Mouse (Mus musculus) spleen, postnatal 4 days (tissue): Measurements from ENCODE around the gene Gna13.
A peak's percentile ranks its signal among the peaks of the same experiment; 100 is the strongest.

ENCODE experiments used
- DNase-seq, 2 experiments: peaks; one replicate each; pipeline ENCODE4 v3.0.0; 2022; ENCODE audit warnings: low spot score in 2 of 2

Gene Gna13

GRCm38 (mm10) chr11:109375412-109375811 lies 12.8 kb downstream of the Gna13 start:
- DNase-seq: no peak

- no peak for DNase-seq
These were observed 14.0 kb downstream of the Gna13 start for GRCm38 (mm10) chr11:109376484-109377143.

- DNase-seq: no peak
These were observed 14.8 kb downstream of the Gna13 start for GRCm38 (mm10) chr11:109377477-109377876.

- DNase-seq: no peak
These were observed 15.4 kb downstream of the Gna13 start for GRCm38 (mm10) chr11:109378051-109378450.

- DNase-seq: no peak
These were observed 18.0 kb downstream of the Gna13 start for GRCm38 (mm10) chr11:109380662-109381061.

- no peak for DNase-seq
These were observed 22.7 kb downstream of the Gna13 start for GRCm38 (mm10) chr11:109385296-109385695.

GRCm38 (mm10) chr11:109389046-109389445 lies 26.4 kb downstream of the Gna13 start:
- no peak for DNase-seq

GRCm38 (mm10) chr11:109391200-109391599 lies 28.6 kb downstream of the Gna13 start:
- DNase-seq: no peak

GRCm38 (mm10) chr11:109391760-109392159 lies 29.1 kb downstream of the Gna13 start:
- no peak for DNase-seq

- DNase-seq: no peak
These were observed 30.0 kb downstream of the Gna13 start for GRCm38 (mm10) chr11:109392601-109393000.

GRCm38 (mm10) chr11:109394758-109395157 lies 32.1 kb downstream of the Gna13 start:
- no peak for DNase-seq

- no peak for DNase-seq
These were observed 32.7 kb downstream of the Gna13 start for GRCm38 (mm10) chr11:109395291-109395690.

- DNase-seq: no peak
These were observed 43.8 kb downstream of the Gna13 start for GRCm38 (mm10) chr11:109406431-109406830.

GRCm38 (mm10) chr11:109410197-109410980 lies 47.8 kb downstream of the Gna13 start:
- DNase-seq: no peak

GRCm38 (mm10) chr11:109413617-109414016 lies 51.0 kb downstream of the Gna13 start, which contains the start of gene 9930022D16Rik:
Gene 9930022D16Rik, plus strand, starts transcription at chr11:109413917.
- DNase-seq: no peak

GRCm38 (mm10) chr11:109414802-109415201 lies 52.2 kb downstream of the Gna13 start:
- DNase-seq: no peak

- no peak for DNase-seq
These were observed 54.2 kb downstream of the Gna13 start for GRCm38 (mm10) chr11:109416709-109417420.

- DNase-seq: no peak
These were observed 54.9 kb downstream of the Gna13 start for GRCm38 (mm10) chr11:109417472-109418040.

GRCm38 (mm10) chr11:109419461-109419860 lies 56.8 kb downstream of the Gna13 start:
- no peak for DNase-seq

GRCm38 (mm10) chr11:109419961-109420566 lies 57.4 kb downstream of the Gna13 start:
- peak; percentile 52 to 70 for DNase-seq

GRCm38 (mm10) chr11:109420567-109420962 lies 57.9 kb downstream of the Gna13 start:
- no peak for DNase-seq

GRCm38 (mm10) chr11:109421205-109421604 lies 58.6 kb downstream of the Gna13 start:
- DNase-seq: no peak
